Mouse (Mus musculus): ENCODE results near the gene Ccl24.

DNA sequence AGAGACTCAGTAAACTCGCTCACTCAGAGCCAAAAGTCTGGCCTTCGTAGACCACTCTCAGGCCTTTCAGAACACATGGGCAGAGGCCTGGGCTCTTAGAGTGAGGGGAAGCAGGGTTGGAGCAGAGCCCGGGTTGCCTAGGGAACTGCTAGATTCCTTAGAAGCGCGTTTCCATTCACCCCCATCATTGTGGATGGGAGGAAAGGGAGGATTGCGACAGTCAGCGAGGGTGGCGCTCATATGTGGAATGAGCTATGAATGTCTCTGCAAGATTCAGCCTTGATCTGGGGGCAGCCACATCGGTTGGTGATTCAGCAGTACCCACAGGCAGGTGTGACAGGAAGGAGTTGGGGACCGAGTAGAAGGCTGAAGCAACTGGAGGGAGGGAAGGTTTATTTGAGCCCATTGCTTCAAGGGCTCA is 6.5 kb upstream of the Ccl24 start:
- TF ChIP-seq HCFC1 (IDR thresholded peaks at IDR 0.05; ENCODE audit: low read depth, low read length) (no peak), MXI1 (IDR thresholded peaks at IDR 0.05; ENCODE audit: low read depth, low read length) (no peak), TBP (conservative IDR thresholded peaks at IDR 0.05; ENCODE audit: low read depth, low read length) (no peak)
